Mouse (Mus musculus) frontal cortex, postnatal 36 days (tissue): ENCODE data around the gene Clcn1.

Experiments
- DNase-seq, 2 experiments: peaks; one replicate each; pipeline ENCODE4 v3.0.0; 2022; ENCODE audit warnings: low spot score in 2 of 2

The Clcn1 gene

GRCm38 (mm10) chr6:42299362-42299761 is 12.9 kb downstream of the Clcn1 start:
- DNase-seq, result no peak

GRCm38 (mm10) chr6:42309816-42310378 is 23.4 kb downstream of the Clcn1 start:
- DNase-seq, result no peak

GRCm38 (mm10) chr6:42310427-42311053 is 24.1 kb downstream of the Clcn1 start:
- DNase-seq, result no peak

GRCm38 (mm10) chr6:42318293-42318692 is 31.8 kb downstream of the Clcn1 start:
- DNase-seq, result no peak

- no peak for DNase-seq
Measured at GRCm38 (mm10) chr6:42323371-42324066, 37.0 kb downstream of the Clcn1 start.

- peak in 1 of 2 experiments; percentile 50 for DNase-seq
Measured at GRCm38 (mm10) chr6:42324067-42324481, 37.6 kb downstream of the Clcn1 start.

- peak; percentile 67 to 76 for DNase-seq
Measured at GRCm38 (mm10) chr6:42324482-42325267, 38.2 kb downstream of the Clcn1 start, which contains the start of gene Fam131b. Gene Fam131b, minus strand, starts transcription at chr6:42324643.

GRCm38 (mm10) chr6:42325268-42325609 is 38.8 kb downstream of the Clcn1 start:
- peak; percentile 88 to 91 for DNase-seq

- DNase-seq, result no peak
Measured at GRCm38 (mm10) chr6:42326509-42326908, 40.0 kb downstream of the Clcn1 start.

- DNase-seq, result no peak
Measured at GRCm38 (mm10) chr6:42328757-42329156, 42.3 kb downstream of the Clcn1 start.

- no peak for DNase-seq
Measured at GRCm38 (mm10) chr6:42330216-42330615, 43.7 kb downstream of the Clcn1 start.

- DNase-seq, result no peak
Measured at GRCm38 (mm10) chr6:42330946-42331345, 44.5 kb downstream of the Clcn1 start.

GRCm38 (mm10) chr6:42339189-42339588 is 52.7 kb downstream of the Clcn1 start:
- no peak for DNase-seq

GRCm38 (mm10) chr6:42339981-42340380 is 53.5 kb downstream of the Clcn1 start:
- DNase-seq, result no peak

- no peak for DNase-seq
Measured at GRCm38 (mm10) chr6:42342171-42342570, 55.7 kb downstream of the Clcn1 start.

GRCm38 (mm10) chr6:42343361-42344120 is 57.1 kb downstream of the Clcn1 start:
- no peak for DNase-seq

- no peak for DNase-seq
Measured at GRCm38 (mm10) chr6:42344255-42344654, 57.8 kb downstream of the Clcn1 start.

- DNase-seq, result no peak
Measured at GRCm38 (mm10) chr6:42348281-42349005, 62.0 kb downstream of the Clcn1 start.

GRCm38 (mm10) chr6:42349006-42349425 is 62.5 kb downstream of the Clcn1 start:
- DNase-seq, result peak; percentile 68 to 76

- DNase-seq, result peak; percentile 80
Measured at GRCm38 (mm10) chr6:42349426-42350020, 63.0 kb downstream of the Clcn1 start, which contains the start of gene Zyx. Gene Zyx, plus strand, starts transcription at chr6:42349630.
